Mouse (Mus musculus) kidney, embryonic 14.5 days (tissue): ENCODE measurements around the gene Cypt3. TPM values are rescaled to one million over a fixed set of nuclear protein-coding genes. Genes with fewer than 3 reads are reported as not detected.

Source experiments
- ATAC-seq: fragments of 200-750 bp; cut with Nextera tagmentation; 2 replicates; pipeline ENCODE4 v1.8.0; 2017; ENCODE audit warnings: moderate number of reproducible peaks, mild to moderate bottlenecking, moderate TSS enrichment, moderate library complexity; ENCODE audit not compliant: low FRiP score, low TSS enrichment
- H3K27ac ChIP-seq: fragments of 300-500 bp; sonication (generic); 2 replicates; pipeline ENCODE4 v1.5.1; 2014; ENCODE audit warnings: low read depth, mild to moderate bottlenecking, low read length, moderate library complexity, mixed read lengths
- H3K27me3 ChIP-seq: fragments of 300-500 bp; sonication (generic); 2 replicates; pipeline ENCODE4 v1.6.1; 2014; ENCODE audit warnings: mild to moderate bottlenecking, low read length; ENCODE audit not compliant: control insufficient read depth, insufficient read depth
- H3K36me3 ChIP-seq: fragments of 300-500 bp; sonication (generic); 2 replicates; pipeline ENCODE4 v1.6.1; 2014; ENCODE audit warnings: low read length, mixed read lengths; ENCODE audit not compliant: control insufficient read depth, insufficient read depth
- H3K4me1 ChIP-seq: fragments of 300-500 bp; sonication (generic); 2 replicates; pipeline ENCODE4 v1.6.1; 2014; ENCODE audit warnings: low read length, mixed read lengths; ENCODE audit not compliant: control insufficient read depth, insufficient read depth
- H3K4me2 ChIP-seq: fragments of 300-500 bp; sonication (generic); replicated peaks from 2 replicates; pipeline ENCODE4 v1.6.1; 2014; ENCODE audit warnings: low read depth, mild to moderate bottlenecking, low read length
- H3K4me3 ChIP-seq: fragments of 300-500 bp; sonication (generic); 2 replicates; pipeline ENCODE4 v1.5.1; 2014; ENCODE audit warnings: mild to moderate bottlenecking, low read length
- H3K9ac ChIP-seq: fragments of 300-500 bp; sonication (generic); 2 replicates; pipeline ENCODE4 v1.6.1; 2014; ENCODE audit warnings: low read depth, mild to moderate bottlenecking, low read length, moderate library complexity
- H3K9me3 ChIP-seq: fragments of 300-500 bp; sonication (generic); 2 replicates; pipeline ENCODE4 v1.6.1; 2016; ENCODE audit warnings: low read length; ENCODE audit not compliant: control insufficient read depth
- WGBS: fragments of 180-500 bp; shearing (Covaris S2); extraction: QIAGEN DNeasy Blood & Tissue Kit; methylation state at CpG from one replicate; pipeline ENCODE4 v1.1.7; 2014; 5-methylcytosine and 5-hydroxymethylcytosine counted together
- polyA plus RNA-seq: library from polyadenylated mRNA; unstranded; fragments of >200 nt; fragmentation: Nextera tagmentation; extraction: Ambion mirVana; gene quantifications from 2 replicates; pipeline ENCODE4 v1.2.1, GENCODE M21; 2014

The Cypt3 gene
- polyA plus RNA-seq: not detected in 2 replicates

DNA sequence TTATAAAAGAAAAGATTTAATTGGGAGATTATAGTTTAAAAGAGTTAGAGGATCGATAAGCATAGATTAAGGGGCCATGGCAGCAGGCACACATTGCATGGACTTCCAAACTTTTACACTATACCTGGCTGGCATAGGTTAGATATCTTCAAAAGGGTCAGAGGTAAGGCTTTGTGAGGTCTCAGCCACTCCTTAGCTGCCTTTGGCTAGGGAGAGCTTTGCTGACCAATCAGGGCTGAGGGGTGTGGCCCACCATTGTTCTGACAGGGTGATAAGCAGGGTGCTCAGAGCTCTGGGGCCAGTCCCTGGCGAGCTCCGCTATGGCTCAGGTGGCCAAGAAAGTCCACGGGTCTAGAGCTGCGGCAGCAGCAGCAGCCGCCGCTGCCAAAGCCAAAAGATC is at the start of gene Cypt3:
Gene Cypt3 (plus strand): TSS at position 301 of the 400 bp plus-strand sequence.
- H3K9ac ChIP-seq: no peak within 1 kb of the TSS
- 79% methylated on average over 7 of the region's 7 CpGs for WGBS

DNA sequence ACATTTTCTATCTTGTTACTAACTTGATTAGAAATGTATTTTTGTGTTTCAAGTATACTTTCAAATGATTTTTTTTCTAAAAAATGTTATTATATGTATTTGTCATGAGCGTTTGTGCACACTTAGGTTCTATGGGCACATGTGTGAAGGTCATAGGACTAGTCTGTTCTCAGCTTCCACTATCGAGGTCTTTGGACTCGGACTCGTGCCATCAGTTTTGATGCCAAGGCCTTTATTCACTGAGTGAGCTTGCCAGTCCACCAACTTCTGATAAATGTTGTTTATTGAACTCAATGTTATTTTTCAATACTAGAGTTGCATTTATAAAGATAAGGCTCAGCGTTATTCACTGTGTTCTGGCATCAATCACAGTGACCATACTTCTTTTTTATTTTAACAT is 42.9 kb upstream of the Cypt3 start:
- H3K4me2 ChIP-seq: no peak overlapping the region
- no peaks in the 10 kb centered on the region for H3K27me3 ChIP-seq
- no peaks in the 10 kb centered on the region for H3K36me3 ChIP-seq
- H3K9me3 ChIP-seq: no peaks in the 10 kb centered on the region
- H3K4me3 ChIP-seq: no peak overlapping the region
- H3K27ac ChIP-seq: no peak overlapping the region
- no peak overlapping the region for H3K9ac ChIP-seq
- WGBS: 88% methylated on average over 5 of the region's 5 CpGs
- H3K4me1 ChIP-seq: no peaks in the 10 kb centered on the region
- ATAC-seq: no peak

More for the DNA sequence above, at the start of gene Cypt3:
- no peak within 1 kb of the TSS for H3K4me3 ChIP-seq
- H3K36me3 ChIP-seq: no peaks in the 10 kb centered on the region
- H3K4me2 ChIP-seq: no peak within 1 kb of the TSS
- H3K27me3 ChIP-seq: no peaks in the 10 kb centered on the region
- no peak within 1 kb of the TSS for H3K27ac ChIP-seq
- H3K9me3 ChIP-seq: no peaks in the 10 kb centered on the region
- H3K4me1 ChIP-seq: no peaks in the 10 kb centered on the region
- no peak for ATAC-seq

DNA sequence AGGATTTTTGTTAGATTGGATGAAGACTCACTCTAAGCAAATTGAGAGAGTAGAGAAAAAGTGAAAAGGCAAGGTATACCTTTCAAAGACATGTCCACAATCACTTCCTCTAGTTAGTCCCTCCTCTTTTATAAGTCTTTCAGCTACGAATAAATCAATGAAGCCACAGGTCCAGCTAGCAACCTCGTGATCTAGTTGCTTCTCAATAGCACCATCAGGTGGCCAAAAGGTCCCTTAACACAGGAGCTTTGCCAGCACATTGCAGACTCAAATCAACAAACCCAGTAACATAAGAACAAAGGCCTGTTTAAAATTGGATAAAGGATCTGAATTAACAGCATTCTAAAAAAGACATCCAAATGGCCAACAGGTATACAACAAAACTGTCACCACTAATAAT is 30.0 kb upstream of the Cypt3 start:
- WGBS: 17% methylated on average over 2 of the region's 2 CpGs
- H3K4me3 ChIP-seq: no peak overlapping the region
- no peaks in the 10 kb centered on the region for H3K9me3 ChIP-seq
- H3K27ac ChIP-seq: no peak overlapping the region
- no peak for ATAC-seq
- no peaks in the 10 kb centered on the region for H3K36me3 ChIP-seq
- no peak overlapping the region for H3K9ac ChIP-seq
- H3K4me1 ChIP-seq: no peaks in the 10 kb centered on the region
- H3K27me3 ChIP-seq: no peaks in the 10 kb centered on the region
- no peak overlapping the region for H3K4me2 ChIP-seq

DNA sequence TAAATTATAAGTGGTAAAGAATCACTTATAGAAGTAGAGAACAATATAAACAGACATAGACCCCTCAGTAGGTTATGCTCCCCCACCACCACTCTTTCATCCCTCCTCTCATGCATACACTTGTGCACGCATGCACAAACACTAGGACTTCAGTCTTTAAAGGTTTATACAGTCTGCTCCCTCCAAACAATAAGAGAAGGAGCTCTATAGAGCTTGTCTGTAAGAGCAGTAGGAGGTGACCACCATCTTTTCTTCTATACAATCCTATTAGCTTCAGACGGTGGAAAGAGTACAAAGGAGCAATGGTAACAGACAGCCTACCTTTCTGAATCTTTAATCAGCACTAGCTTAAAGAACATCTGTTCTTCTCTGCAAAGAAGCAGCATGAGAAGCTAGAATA is 1.8 kb upstream of the Cypt3 start:
- Histone ChIP-seq H3K9ac (no peak overlapping the region), H3K9me3 (no peaks in the 10 kb centered on the region), H3K27me3 (no peaks in the 10 kb centered on the region), H3K36me3 (no peaks in the 10 kb centered on the region), H3K4me3 (no peak overlapping the region), H3K4me1 (no peaks in the 10 kb centered on the region), H3K27ac (no peak overlapping the region), H3K4me2 (no peak overlapping the region)
- no peak for ATAC-seq
- 80% methylated on average over 2 of the region's 2 CpGs for WGBS

DNA sequence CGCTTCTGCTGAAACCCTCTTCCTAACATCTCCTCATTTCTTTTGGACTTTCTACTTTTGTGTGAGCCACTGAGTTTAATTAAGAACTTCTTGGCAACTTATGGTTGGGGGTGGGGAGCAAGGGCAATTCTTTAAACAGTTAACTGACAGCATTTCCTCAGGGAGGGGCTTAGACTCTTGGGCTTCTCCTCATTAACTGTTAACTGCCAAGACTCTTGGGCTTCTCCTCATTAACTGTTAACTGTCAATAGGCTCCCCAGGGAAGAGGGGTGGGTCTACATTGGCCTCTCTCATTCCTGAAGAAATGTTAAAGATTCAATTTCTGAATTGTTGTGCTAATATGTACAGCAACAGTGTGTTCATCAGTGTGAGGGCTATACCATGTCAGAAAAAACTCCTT is 6.3 kb downstream of the Cypt3 start:
- Histone ChIP-seq H3K4me1 (no peaks in the 10 kb centered on the region), H3K36me3 (no peaks in the 10 kb centered on the region), H3K27me3 (no peaks in the 10 kb centered on the region), H3K27ac (no peak overlapping the region), H3K9ac (no peak overlapping the region), H3K4me3 (no peak overlapping the region), H3K4me2 (no peak overlapping the region), H3K9me3 (no peaks in the 10 kb centered on the region)
- 74% methylated on average over 1 of the region's 1 CpGs for WGBS
- ATAC-seq: no peak

DNA sequence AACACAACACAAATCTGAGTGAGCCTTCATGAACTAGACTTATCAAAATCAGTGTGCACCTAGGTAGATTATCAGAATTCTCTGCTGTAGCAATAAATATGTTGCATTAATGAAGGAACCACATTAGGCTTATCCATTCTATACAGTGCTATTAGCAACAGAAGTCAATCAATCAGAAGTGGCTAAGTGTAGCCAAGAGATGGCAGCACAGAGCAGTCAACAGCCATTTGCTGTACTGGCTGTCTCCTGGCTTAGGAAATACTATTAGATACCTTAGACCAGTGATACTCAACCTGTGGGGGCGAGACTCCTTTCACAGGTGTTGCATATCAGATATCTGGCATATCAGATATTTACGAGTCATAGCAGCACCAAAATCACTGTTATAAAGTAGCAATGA is 41.2 kb downstream of the Cypt3 start:
- Histone ChIP-seq H3K27me3 (no peaks in the 10 kb centered on the region), H3K4me2 (no peak overlapping the region), H3K9me3 (no peaks in the 10 kb centered on the region), H3K36me3 (no peaks in the 10 kb centered on the region), H3K4me1 (no peaks in the 10 kb centered on the region), H3K4me3 (no peak overlapping the region), H3K9ac (no peak overlapping the region), H3K27ac (no peak overlapping the region)
- ATAC-seq: no peak
- WGBS: 59% methylated on average over 2 of the region's 2 CpGs

Other genes starting within 250 kb of the Cypt3 start
- gene Ubqln2, start 60.4 kb upstream of the Cypt3 start, polyA plus RNA-seq: 35.6 and 37.0 TPM in 2 replicates
- 5.5 and 9.5 TPM in 2 replicates for gene Kctd12b, start 137.8 kb downstream of the Cypt3 start, polyA plus RNA-seq
- gene Nbdy, start 165.0 kb downstream of the Cypt3 start, polyA plus RNA-seq: 110 and 116 TPM in 2 replicates